Comparison of ENCODE assay signal across 17 mouse cellular contexts in the genomic region with DNA sequence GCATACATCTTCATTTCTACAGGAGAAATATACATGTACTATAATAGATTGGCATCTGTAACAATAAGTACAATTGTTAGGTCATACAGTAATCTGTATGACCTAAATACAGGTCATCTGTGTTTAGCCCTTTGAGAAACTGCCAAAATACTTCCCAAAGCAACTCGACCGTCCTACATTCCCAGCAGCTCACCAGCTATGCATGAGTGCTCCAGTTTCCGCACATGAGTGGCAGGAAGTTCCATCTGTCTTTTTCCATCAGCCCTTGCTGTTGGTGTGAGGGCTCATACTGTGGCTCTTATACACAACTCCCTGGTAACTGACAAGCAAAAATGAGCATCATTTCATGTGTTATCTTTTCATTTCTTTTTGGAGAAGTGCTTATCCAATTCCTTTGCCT. TPM values are rescaled to one million over a fixed set of nuclear protein-coding genes. Genes with fewer than 3 reads are reported as not detected.
DNase-seq lines count a peak whose midpoint lies in the region; ATAC-seq and TF ChIP-seq lines count a peak whose summit lies in the region.
"Had no signal": no experiment of that assay in that cellular context is flagged by ENCODE, and none has a peak within 500 bp of the region (broad histone marks: within the 10 kb centered on the region; RNA-seq: fewer than 3 reads in every experiment).

No protein-coding gene starts in this region.

- peak; percentile 74; the same call in 1 of the 2 replicates for ATAC-seq in frontal cortex, adult (ENCODE audit: low TSS enrichment)
- ATAC-seq: intestine, embryonic 15.5 days had no signal

- peaks cover 10% of the 10 kb centered on the region for H3K4me1 ChIP-seq in thymus, adult 2 months (replicated peaks; ENCODE audit: control insufficient read depth, insufficient read depth, low read length)
- H3K4me1 ChIP-seq: forebrain, embryonic 12.5 days; stomach, embryonic 15.5 days had no signal

- no peak for TF ChIP-seq CTCF in thymus, adult 2 months (IDR thresholded peaks at IDR 0.05; ENCODE audit: borderline replicate concordance, control insufficient read depth, extremely low read depth, insufficient read depth, low read length, poor library complexity)

- no peak for DNase-seq in frontal cortex, postnatal 25 days (ENCODE audit: low spot score in 2 of 2)
- peak; percentile 32 to 42 for DNase-seq in kidney, postnatal 36 days
- no peak for DNase-seq in kidney, postnatal 10 days
- peak; percentile 77 for DNase-seq in cerebellum, adult 9-11 months
- peak; percentile 33 for DNase-seq in skeletal muscle tissue, adult 2 months (ENCODE audit: low read depth, low spot score)
- DNase-seq in thymus, adult 2 months = no peak
- no peak for DNase-seq in heart, postnatal 36 days
- DNase-seq: adrenal gland, postnatal 25 days; left cerebral cortex, postnatal 4 days; lung, postnatal 10 days; thymus, postnatal 25 days had no signal

- intact Hi-C loops in heart, postnatal 36 days (cut with DNase I) = no loop called here

- no peak for TF ChIP-seq POLR2A in thymus, adult 2 months (IDR thresholded peaks at IDR 0.05; ENCODE audit: control insufficient read depth, extremely low read depth, insufficient read depth, low read length, poor library complexity)

- WGBS in thymus, adult 2 months = 89% methylated on average over 3 of the region's 3 CpGs

- no peak overlapping the region for H3K27ac ChIP-seq in thymus, adult 2 months (ENCODE audit: control insufficient read depth, insufficient read depth, low read length)
- H3K27ac ChIP-seq: embryonic facial prominence, embryonic 12.5 days; forebrain, embryonic 12.5 days; intestine, embryonic 15.5 days; liver, embryonic 14.5 days; stomach, embryonic 15.5 days had no signal

- peaks cover 63% of the 10 kb centered on the region for H3K36me3 ChIP-seq in thymus, adult 2 months (ENCODE audit: control insufficient read depth, insufficient read depth, low read length)

- no peaks in the 10 kb centered on the region for H3K27me3 ChIP-seq in thymus, adult 2 months (ENCODE audit: control insufficient read depth, insufficient read depth, low read length)
- H3K27me3 ChIP-seq: embryonic facial prominence, embryonic 12.5 days; forebrain, embryonic 12.5 days; intestine, embryonic 15.5 days; stomach, embryonic 15.5 days had no signal

- no peak overlapping the region for H3K4me3 ChIP-seq in thymus, adult 2 months (ENCODE audit: control insufficient read depth, insufficient read depth, low read length)
- H3K4me3 ChIP-seq: embryonic facial prominence, embryonic 12.5 days; forebrain, embryonic 12.5 days; intestine, embryonic 15.5 days; stomach, embryonic 15.5 days had no signal

RNA-seq across cellular contexts. Expression of gene Trafd1, which starts 49.4 kb away (rescaled TPM):
- 95.3 and 117 TPM in 2 replicates for polyA plus RNA-seq in thymus, adult 2 months (2012; rRNA removed)
- 10 to 100 TPM; 60.7 to 65.0 TPM for total RNA-seq in heart, postnatal 36 days (2021)

Comparison
In these comparisons a context has a peak if more than half of its experiments do, and no peak if none do; other contexts are left out.
1. DNase-seq: peak in kidney, postnatal 36 days (2 of 2), cerebellum, adult 9-11 months (single experiment) and skeletal muscle tissue, adult 2 months (single experiment); none in frontal cortex, postnatal 25 days (0 of 2), kidney, postnatal 10 days (single experiment), thymus, adult 2 months (single experiment) and heart, postnatal 36 days (0 of 2).